Mouse (Mus musculus) natural killer cell, adult 2 months (primary cell): ENCODE measurements around the gene Cyp3a59.
"Not testable (repeated sequence)": the region's sequence is repeated elsewhere in the genome, so short reads cannot be mapped to it uniquely, and the experiment has no call there.

Experiments used
- DNase-seq, 2 experiments: peaks; one replicate each; pipeline ENCODE4 v3.0.0; 2022; ENCODE audit warnings: low spot score in 2 of 2

The Cyp3a59 gene

GRCm38 (mm10) chr5:146078945-146079344, at the start of gene Cyp3a59:
Cyp3a59 (plus strand) TSS chr5:146079257.
- DNase-seq, result not testable (repeated sequence)

DNA sequence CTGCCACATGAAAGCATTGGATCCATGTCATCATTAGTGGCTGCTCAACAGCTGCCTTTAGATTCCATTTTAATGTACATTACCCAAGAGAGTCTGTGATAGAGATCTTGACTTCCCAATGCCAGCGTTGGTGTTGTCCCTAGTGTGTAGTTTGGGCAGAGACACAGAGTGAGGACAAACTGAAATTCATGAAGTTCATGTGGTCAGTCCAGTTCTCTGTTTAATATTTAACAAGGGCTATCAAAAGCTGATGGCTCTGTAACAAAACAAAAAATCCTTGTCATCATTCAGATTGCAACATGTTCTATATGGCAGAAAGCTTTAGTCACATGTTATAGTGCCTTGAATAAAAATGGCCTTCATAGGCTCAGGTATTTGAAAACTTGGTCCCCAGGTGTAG, 9.0 kb upstream of the Cyp3a59 start:
- no peak for DNase-seq

- no peak for DNase-seq
Measured at GRCm38 (mm10) chr5:146147903-146148302, 68.8 kb downstream of the Cyp3a59 start.

DNA sequence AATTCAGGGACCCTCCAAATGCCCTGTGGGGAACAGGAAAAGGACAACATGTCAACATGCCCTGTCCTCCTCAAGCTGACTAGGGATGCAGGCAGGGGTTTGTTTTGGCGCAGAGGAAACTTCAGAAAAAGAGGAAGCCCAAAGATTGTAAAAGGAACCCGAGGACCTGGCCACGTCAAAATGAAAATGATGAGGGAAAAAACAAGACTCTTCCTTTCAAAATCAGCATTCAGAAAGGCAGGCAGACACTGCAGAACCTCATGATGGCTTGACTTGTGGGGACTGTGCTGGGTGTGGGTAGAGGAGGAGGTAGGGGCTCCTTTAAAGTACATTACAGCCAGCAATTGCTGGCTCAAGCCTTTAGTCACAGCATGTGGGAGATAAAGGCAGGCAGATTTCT, 71.4 kb downstream of the Cyp3a59 start:
- no peak for DNase-seq

DNA sequence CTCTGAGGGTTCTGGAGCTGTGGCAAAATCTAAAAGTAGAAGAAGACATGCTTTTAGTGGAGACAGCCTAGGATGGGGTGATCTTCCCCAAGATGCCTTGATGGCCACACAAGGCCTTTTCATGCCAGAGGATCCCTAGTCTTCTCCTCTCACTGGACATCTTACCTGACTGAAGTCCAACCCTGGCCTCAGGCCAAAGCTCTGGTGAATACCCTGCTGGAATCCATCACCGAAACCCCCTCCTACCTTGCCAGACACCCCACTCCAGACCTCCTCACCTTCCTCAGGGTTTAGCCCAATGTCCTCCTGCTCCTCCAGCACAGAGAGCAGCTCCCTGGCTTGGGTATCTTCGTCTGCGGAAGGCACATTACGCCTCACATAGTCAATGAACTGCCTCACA, 79.3 kb downstream of the Cyp3a59 start:
- DNase-seq, result not testable (repeated sequence)

- DNase-seq, result not testable (repeated sequence)
Measured at GRCm38 (mm10) chr5:146160439-146160838, 81.4 kb downstream of the Cyp3a59 start, which contains the start of gene Gm5565. Gm5565 (minus strand) TSS chr5:146160539.
